Comparison of ENCODE assay signal across 1 mouse cellular context in the genomic region with DNA sequence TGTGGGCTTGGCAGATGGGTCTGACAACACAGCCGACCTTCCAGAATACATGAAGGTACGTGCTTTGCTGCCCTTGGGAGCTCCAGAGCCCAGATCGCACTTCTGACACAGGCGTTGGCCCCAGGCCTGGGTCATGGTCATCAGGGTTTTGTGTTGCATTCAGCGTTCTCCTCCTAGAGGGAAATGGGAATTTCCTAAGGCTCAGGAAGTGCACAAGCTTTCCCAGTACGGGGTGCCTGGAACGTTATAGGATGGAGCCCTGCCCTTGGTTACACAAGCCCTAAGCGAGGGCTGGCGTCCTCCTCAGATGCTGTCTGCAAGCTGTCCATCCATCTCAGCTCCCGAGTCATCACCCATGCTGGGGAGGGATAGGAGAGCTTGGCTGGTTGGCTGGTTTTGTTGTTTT.
TF ChIP-seq lines count a peak whose summit lies in the region.

No protein-coding gene starts in this region.

TF ChIP-seq in CH12.LX, 34 proteins besides CTCF, POLR2A, EP300 and RAD21 (continued from another document):
- no peak for TF ChIP-seq MYC (IDR thresholded peaks at IDR 0.05; ENCODE audit: low read depth, low read length)
- no peak for TF ChIP-seq BHLHE40 (IDR thresholded peaks at IDR 0.05; ENCODE audit: low read depth, low read length)
- TF ChIP-seq IRF4 (IDR thresholded peaks at IDR 0.05; ENCODE audit: low read depth, low read length) = no peak
- TF ChIP-seq NELFE (IDR thresholded peaks at IDR 0.05; ENCODE audit: low read depth, low read length) = no peak
- no peak for TF ChIP-seq E2F4 (IDR thresholded peaks at IDR 0.05; ENCODE audit: insufficient replicate concordance, low read depth, low read length)
- no peak for TF ChIP-seq SIN3A (IDR thresholded peaks at IDR 0.05; ENCODE audit: low read length)
- no peak for TF ChIP-seq MEF2A (IDR thresholded peaks at IDR 0.05; ENCODE audit: borderline replicate concordance, low read depth, low read length)
- TF ChIP-seq HCFC1 (IDR thresholded peaks at IDR 0.05; ENCODE audit: low read depth, low read length) = no peak
- no peak for TF ChIP-seq SMC3 (IDR thresholded peaks at IDR 0.05; ENCODE audit: low read depth, low read length)
- no peak for TF ChIP-seq ZNF384 (IDR thresholded peaks at IDR 0.05; ENCODE audit: low read depth, low read length)
- TF ChIP-seq NRF1 (IDR thresholded peaks at IDR 0.05; ENCODE audit: low read depth, low read length) = no peak
- TF ChIP-seq MAX (IDR thresholded peaks at IDR 0.05; ENCODE audit: low read length) = no peak
